Mouse (Mus musculus) retina, postnatal 1 day (tissue): ENCODE results near the gene Elane.

ENCODE experiments used
- DNase-seq: peaks from one replicate; pipeline ENCODE4 v3.0.0-alpha.2; 2012

Elane gene

DNA sequence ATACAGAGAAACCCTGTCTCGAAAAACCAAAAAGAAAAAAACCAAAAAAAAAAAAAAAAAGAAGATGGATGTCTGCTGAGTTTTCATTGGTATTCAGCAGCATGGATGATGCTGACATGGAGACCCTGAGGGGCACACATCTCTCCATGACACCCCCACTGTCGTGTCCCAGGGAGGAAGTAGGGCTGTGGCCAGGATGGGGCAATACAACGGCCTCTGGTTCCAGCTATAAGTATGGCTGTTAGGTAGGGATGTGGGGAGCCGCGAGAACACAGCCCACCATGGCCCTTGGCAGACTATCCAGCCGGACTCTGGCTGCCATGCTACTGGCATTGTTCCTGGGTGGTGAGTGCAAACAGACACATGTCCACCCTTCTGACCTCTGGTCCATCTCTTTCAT lies at the start of gene Elane:
Gene Elane (plus strand): TSS at position 194 of the 400 bp plus-strand sequence.
- no peak for DNase-seq

DNA sequence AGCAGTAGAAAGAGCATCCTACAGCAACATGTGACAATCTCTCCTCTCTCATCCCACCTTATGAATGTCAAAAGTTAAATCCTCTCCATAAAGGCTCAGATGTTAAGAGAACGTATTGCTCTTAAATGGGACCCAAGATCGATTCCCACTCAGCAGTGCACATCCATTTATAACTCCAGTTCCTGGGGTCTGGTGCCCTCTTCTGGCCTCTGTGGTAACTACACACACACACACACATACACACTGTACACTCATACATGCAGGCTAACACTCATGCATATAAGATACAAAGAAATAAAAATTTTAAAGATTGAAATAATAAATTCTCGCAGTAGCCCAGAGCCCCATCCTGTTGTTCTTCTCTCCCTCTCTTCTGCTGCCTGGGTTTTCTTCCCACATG lies 49.1 kb upstream of the Elane start:
- no peak for DNase-seq

DNA sequence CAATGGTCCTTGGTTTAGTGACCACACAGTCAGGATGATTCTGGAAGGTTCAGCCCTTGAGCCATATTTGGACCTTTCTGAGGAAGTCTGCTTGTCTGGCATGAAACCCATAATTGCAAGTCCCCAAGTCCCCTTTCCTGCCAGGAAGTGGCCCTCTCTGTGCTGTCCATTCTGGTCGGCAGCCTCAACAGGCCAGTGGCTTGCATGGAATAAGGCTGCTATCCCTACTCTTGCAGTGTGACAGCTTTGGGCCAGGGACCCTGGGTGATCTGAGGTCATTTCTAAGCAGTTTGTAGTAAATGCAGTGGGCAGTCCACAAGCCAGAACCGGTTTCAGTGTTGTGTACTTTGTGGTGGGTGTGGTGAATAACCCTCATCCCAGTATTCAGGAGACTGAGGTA lies 47.9 kb upstream of the Elane start:
- DNase-seq, result no peak

DNA sequence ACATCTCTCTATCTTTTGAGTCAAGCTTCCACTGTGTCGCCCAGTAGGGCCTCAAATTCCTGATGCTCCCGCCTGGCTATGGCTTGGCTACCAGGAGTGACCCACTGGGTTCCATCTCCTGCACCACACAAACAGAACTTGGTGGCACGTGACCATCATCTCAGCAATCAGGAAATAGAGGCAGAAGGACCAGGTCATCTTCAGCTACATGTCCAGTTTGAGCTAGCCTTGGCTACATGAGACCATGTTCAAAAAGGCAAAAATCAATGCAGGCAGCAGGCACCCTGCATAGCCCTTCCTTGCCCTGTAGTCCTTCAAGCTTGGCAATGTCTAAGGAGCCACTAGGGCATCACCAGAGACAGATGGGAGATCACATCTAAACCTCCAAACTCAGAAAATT lies 46.0 kb upstream of the Elane start:
- DNase-seq, result no peak

DNA sequence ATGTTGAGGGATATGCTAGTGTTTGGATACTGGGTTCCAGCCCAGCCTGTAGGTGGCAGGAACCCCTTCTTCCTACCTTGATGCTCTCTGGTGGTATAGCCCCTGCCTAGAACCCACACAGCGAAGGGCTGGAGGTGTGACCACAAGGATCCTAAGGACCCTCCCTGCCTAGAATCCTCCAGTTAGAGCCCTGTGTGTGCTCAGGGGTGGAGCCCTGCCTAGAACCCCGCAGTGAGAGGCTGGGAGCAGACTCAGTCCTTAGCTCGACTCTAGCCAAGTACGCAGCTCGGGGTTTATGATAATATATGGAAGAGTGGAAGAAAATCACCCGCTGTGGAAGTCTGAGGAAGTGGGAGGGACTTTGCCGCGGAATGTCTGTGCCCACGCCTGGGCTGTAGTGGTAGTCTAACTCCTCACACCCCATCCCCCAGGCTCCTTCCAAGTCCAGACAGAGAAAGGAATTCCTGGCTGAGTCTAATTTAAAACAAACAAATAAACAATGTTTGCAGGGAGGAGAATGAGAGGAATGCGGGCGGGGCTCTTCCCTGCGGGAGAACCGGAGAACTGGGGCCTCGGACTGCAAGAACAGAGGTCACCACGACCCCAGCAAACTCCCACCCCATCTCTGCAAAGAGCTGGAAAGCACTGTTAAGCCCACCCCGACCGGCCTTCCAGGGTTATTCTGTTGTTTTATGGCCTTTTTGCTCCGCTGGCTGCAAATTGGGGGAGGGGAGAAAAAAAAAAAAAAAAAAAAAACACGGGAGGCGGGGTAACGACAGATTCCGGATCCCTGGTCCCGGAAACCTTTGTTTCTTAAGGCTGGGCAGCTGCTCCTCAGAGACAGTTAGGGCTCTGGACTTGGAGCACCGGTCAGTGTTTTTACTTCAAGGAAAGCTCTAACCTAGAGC lies 45.1 kb upstream of the Elane start:
- peak; percentile 75 for DNase-seq

DNA sequence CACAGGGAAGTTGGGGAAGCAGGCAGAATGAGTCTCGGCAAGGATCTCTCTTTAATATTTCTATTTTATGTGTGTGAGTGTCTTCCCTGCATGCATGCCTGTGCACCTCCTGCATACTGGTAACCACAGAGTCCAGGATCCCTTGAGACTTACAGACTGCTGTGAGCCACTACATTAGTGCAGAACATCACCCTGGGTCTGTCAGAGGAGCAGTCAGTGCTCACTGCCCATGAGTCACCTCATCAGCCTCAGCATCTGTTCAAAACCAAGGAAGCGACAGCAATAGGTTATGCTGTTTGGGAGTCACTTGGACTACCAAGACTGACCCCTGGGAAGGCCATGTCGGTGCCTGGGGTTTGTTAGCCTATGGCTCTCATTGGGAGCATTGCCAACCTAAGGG lies 43.7 kb upstream of the Elane start:
- DNase-seq, result no peak

DNA sequence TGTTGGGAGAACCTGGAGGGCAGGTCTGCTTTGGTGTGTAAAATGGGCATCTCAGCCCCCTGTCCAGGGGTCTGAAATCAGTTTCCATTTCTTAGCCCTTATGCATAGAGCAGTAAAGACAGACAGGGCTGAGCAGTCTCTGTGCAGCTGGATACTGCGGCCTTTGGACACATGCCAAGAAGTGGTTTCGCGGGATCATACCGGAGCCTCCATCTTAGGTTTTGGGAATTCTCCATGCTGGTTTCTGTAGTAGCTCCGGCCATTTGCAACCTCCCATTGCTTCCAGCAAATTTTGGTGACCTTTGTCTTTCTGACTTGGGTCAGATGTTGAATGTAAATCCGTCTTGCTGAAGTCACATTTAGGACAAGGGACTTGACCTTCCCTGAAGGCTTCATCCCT lies 42.6 kb upstream of the Elane start:
- DNase-seq, result peak; percentile 60

DNA sequence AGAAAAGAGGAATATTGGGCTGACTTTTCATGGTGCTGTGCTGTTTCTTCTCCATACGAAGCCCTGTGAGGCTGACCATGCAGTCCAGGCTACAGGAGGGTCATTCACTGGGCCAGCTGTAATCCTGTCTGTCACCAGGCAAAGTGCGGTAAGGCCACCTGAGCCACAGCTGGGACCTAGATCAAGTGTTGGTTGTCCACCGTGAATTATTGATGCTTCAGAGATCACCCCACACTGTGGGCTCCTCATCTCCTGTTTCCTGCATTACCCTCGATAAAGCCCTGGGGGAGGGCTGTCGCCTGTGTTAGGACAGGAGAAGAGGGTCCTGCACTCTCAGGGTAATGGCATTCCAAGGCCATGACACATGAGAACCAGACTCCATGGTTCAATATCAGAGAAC lies 39.5 kb upstream of the Elane start:
- DNase-seq, result no peak

DNA sequence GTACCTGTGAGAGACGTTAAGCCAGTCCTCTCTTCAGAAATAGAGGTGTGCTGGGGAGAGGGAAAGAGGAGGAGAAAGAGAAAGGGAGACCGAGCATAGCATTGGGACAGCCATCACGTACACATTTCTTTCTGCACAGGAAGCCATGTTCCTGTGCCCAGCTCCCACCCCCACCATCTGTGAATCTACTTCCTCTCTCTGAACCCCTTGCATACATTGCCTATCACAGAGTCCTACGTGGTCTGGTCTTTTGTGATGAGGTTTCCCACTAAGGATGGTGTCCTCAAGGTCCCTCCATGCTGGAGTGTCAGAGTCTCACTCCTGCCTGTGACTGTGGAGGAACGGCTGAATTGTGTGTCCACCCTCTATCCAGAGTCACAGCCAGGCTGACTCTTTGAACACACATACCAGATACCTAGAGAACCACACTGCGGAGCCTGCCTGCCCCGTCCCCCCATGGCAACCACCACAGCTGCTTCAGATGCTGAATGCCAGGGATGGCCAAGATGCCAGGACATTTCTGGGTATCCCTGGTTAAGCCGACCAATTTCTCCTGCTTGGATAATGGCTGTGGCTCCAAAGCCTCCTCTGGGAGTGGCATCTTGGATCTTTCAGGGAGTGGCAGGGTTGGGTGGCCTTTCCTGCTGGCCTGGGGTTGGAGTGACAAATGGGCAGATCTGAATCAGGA lies 36.0 kb upstream of the Elane start:
- no peak for DNase-seq

DNA sequence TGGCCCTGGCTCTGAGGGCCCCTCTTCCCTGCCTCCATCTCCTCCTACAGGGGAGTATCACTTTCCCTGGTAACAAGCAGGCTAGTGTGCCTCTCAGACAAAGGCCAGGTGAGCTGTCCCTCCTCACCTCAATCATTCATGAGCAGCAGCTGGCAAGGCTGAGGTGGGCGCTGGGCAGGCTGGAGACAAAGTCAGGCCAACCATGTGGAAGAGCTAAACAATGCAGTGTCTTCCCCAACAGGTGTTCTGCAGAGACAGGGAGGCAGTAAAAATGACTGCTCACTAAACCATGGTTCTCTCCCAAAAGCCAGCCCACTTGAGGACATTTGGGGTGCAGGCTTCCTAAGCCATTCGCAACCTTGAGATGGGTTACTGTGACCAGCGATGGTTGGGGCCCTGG lies 34.4 kb upstream of the Elane start:
- DNase-seq, result no peak

DNA sequence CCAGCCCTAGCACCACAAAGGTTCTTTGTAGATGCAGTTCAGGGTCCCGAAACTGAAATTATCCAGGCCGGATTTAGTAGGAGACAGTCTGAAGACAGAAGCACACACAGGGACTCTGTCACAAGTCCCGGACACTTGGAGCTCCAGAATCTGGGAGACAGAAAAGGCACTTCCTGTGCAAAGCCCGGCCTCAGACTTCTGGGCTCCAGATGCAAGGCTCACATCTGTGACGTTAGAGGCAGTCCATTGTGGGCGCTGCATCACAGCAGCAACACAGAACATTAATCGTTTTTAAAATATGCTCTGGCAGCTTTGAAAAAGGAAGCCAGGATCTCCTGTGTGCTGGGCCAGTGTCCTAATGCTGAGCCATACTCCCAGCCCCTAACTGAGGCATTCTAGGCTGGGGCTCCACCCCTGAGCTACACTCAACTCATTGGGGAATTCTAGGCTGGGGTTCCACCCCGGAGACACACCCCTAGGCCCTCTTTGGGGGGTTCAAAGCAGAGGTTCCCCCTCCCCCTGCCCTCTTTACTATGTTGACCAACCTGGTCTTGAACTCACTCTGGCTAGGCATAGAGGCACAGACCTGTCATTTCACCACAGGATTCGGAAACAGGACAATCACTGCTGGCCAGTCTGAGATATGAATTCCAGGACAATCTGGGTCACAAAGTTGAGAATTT lies 33.8 kb upstream of the Elane start:
- no peak for DNase-seq

DNA sequence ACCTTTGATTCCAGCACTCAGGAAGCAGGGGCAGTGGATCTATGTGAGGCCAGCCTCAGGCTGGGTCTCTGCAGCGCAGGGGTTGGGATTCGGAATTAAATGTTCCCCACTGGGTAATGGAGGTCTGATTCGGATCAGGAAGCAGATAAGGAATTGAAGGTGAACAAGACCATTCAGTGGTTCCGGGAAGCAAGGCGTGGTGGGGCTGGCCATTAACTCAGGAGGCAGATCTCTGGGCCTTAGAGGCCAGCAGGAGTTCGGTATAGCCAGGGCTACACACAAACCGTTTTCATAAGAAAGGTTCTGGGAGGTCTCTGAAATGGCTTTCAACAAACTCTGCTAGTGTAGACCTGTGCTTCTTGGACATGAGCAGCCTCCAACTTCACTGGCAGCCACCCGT lies 33.2 kb upstream of the Elane start:
- DNase-seq, result no peak

DNA sequence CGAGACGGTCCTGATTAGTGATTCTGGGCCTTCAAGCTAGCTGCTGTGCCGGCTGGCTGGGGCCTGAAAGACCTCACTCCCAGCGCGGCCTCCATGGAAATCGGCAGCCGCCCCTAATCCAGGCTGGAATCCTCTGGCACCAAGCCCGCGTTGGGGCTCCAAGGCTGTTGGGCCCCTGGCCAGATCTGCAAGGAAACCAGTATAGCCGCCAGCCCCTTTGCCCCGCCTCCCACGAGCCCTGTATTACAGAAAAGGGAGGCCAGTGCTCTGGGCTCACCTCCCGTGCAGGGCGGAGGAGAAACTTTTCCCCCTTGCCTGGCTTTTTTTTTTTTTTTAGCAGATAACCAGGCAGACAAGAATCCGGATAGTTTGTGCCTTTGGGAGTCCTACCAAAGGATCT lies 32.7 kb upstream of the Elane start:
- peak; percentile 96 for DNase-seq

DNA sequence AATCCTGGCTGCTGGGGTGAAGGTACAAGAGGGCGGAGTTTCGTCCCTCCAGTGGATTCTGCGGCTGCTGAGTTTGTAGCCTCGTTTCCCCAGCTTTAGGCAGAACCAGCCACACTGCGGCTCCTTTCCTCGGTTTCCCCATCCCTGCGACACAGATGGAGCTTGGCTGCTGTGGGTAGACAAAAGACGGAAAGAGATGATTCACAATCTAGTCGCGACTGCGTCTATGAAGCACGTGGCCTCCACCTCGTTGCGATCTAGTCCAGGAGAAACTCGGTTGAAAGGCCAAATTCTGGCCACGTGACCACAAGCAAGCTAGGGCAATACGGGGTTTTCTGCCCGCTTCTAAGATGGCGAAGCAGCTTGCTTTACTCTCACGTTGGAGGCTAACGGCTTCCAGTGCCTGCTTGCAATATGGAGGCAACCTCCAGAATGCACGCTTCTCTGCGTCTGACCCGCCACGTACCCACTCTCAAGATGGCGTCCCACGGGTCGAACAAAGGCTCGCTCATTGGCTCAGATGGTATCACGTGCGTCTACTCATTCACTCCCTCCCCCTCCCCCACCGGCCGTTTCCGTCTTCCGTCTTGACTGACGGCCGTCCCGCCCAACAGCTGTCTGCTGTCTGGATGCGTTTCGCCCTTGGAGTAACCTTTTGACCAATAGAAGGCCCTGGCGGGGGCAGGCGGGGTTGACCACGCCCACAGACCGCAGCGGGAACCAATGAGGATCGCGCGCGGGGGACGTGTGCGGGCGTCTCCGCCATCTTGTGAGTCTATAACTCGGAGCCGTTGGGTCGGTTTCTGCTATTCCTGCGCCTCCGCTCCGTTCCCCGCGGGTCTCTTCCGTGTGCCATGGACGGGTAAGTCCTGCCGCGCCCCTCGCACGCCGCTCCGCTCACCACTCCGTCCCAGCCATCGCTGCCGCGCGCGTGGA lies 31.9 kb upstream of the Elane start, which contains the start of gene Ptbp1:
Gene Ptbp1 (plus strand): TSS at position 568 of the 936 bp plus-strand sequence.
- DNase-seq, result peak; percentile 100

DNA sequence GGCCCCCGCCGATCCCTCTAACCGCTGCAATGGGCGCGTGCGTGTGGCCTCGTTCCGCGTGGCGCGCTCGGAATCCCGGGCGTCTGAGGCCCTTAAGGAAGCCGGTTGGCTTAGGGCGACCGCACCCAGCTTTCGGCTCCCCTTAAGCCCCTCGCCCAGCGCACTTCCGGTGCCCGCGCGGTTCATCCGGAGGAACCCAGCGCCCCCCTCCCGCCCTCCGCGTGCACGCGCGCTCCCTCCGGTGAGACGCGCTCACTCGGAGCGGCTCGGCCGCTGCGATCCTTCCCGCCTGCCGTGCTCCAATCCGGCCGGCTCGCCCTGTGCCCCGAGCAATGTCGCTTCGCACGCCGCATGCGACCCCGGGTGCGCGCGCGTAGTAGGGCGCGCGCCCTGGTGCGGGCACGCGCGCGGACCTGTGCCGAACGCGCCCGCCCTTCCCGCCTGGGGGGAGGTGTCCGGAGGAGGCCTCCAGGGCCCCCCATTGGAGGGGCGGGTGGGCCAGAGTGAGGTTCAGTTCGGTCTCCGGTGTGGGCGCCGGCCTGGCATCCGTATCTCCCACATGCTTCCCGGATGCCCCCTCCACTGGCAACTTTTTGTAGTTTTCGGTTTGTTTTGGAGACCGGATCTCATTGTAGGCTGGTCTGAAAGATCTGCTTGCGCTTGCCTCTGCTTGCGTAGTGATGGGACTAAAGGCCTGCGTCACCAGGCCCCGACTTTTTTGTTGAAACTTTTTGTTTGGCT lies 31.1 kb upstream of the Elane start:
- DNase-seq, result peak; percentile 88

DNA sequence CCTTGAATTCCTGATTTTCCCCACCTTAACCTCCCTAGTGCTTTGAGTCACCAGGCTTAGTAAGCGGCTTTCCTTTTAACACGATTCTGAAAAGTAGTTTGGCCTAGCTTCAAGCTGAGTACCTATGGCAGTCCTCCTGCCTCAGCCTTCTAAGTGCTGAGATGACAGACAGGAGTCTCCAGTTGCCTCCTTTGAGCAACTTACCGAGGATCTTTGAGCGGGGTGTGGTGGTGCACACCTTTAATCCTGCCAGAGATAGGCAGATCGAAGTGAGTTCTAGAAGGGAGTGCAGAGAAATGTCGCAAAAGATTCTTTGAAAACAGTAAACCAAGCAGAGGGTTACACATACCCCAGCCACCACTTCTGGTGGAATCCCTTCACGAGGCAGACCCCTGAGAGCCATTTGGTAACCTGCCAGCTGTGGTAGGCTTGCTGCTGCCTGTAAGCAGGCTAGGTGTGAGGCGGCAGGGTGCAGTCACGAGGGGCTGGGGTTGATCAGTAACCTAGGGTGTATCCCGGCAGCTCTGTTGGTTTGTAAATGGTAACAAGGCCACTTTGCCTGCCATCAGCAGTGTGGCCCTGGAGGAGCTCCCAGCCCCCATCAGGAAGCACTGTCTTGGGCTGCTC lies 30.4 kb upstream of the Elane start:
- DNase-seq, result no peak

DNA sequence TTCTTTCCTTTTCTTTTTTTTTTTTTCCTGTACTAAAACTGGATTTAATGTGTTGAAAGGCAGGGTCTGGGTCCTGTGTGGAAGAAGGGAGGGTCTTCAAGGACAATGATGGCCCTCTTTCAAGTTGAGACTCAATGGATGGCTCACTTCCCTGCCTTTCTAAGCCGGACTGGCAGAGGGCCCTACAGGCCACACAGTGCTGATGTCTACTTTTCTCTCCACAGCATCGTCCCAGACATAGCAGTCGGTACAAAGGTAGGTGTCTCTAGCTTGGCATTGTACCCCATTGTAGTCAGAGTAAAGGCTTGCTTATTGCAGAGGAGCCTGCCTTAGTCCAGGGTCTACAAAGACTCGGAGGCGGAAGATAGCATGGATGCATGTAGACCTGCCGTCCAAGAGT lies 29.8 kb upstream of the Elane start:
- no peak for DNase-seq

DNA sequence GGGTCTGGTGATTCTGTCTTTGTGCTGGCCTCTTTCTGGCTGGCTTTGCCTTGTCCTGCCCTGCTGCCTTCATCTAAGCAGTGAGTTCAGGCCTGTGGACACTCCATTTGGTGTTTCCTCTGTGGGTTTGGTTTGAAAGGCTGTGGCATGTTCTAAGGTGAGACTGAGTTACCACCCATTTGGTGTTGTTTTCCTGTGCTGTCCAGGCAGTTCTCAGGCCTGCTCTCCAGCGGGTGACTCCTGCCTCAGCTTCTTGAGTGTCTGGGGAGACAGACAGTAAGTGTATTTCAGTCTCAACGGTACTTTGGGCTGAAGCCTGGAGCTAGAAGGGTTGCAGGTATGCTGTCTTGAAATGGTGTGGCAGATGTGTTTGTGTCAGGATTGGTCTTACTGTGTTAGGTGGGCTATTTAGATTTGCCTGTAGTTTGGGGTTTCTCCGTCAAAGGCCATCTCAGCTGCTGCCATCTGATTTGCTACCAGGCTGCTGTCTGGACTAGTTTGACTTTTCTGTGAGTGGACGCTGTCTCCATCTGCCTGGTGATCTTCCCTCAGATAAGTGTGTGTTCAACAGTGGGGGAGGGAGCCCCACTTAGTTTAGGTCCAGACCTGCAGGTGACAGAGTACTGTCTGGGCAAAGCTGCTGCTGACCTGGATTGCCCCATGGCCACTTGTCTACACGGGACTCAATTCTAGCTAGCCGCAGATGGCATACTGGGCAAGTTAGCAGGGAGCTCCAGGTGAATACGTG lies 29.2 kb upstream of the Elane start:
- no peak for DNase-seq

DNA sequence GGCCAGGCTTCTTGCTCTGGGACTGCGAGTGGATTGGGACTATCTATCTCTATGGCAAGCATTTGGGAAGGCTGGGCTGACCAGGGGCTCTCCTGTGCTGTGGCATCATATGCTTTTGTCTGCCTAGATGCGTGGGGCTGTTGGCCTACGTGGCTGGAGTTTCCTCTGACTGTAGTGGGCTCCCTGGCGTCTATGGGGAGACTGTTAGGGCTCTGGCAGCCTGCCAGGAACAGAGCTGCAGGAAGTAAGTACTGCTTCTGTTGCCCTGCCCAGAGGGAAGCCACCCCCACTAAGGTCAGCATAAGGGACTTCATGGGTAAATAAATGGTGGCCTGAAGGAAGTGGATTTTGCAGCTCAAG lies 28.6 kb upstream of the Elane start:
- peak; percentile 74 for DNase-seq

DNA sequence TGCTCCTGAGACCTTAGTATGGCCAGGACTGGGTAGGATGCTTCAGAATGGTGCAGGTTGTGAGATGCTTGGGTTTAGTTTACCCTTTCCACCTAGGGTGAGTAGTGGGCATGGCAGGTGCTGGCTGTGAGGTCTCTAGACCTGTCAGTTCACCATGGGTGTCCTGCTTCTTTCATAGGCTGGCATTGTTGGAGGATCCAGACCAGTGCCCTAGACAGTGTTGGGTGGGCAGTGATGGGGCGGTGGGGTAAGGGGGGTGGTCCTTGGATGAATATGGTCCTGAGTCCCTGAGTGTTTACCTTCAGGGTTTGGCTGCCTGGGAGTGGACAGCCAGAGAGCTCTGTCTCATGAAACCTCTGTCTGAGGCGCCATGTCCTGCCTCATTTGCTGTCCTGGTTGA lies 28.2 kb upstream of the Elane start:
- no peak for DNase-seq
